Mouse (Mus musculus): ENCODE data around the gene Eme2.

Eme2 gene

GRCm38 (mm10) chr17:24874989-24875388 is 19.9 kb downstream of the Eme2 start:
- no peak for DNase-seq (ENCODE audit: low spot score in 2 of 2)

- no peak for DNase-seq (ENCODE audit: low spot score in 2 of 2)
Observed at GRCm38 (mm10) chr17:24874405-24874745, 20.5 kb downstream of the Eme2 start.

DNA sequence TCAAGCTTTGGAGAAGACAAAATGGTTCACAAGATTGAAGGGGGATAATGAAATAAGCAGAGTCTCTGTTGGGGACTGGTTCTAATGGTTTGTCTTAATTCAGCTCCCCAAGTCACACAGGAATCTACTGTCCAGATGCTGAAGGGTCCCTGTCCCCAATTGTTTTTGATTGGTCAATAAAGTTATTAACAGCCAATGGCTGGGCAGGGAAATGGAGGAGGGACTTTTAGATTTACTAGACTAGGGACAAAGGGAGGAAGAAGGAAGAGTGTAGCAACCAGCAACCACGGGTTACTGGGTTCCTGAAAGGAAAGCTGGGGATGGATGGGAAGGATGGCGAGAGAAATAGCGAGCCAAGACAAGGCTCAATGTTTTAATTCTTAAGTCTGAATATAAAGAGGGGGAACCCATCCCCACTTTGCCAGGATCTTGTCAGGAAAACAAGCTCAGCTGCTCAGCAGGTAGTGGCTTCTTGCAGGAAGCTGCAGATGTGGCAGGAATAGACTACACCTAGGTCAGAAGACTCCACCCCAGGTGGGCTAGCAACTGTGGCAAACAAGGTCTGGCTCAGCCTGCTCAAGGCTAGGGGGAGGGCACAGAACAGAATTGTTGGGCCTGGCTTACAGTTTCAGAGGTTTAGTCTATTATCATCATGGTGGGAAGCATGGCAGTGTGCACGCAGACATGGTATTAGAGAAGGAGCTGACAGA is 21.0 kb downstream of the Eme2 start:
- DNase-seq (ENCODE audit: low spot score in 2 of 2), result no peak

GRCm38 (mm10) chr17:24867914-24868313 is 27.0 kb downstream of the Eme2 start:
- no peak for DNase-seq (ENCODE audit: low spot score in 2 of 2)

DNA sequence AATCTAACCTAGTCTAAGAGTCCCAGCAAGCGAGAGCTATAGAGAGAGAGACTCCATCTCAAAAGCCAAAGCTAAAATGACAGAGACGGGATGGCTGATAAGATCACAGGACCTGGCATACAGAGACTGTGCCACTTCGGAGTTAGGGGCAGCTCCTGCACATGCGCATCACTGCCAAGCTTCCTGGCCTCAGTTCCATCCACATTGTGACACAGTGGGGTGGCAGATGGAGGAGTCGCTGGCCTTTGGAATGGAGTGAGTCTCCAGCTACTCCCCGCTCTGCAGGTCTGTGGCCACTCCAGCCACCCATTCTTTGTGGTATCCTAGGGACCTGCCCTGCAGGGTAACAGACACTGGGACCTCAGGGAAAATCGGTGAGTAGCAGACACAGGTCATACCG is 29.1 kb downstream of the Eme2 start, which contains the start of gene Igfals:
Gene Igfals, plus strand, starts transcription at position 222 of the 400 bp plus-strand sequence.
- DNase-seq (ENCODE audit: low spot score in 2 of 2), result no peak

GRCm38 (mm10) chr17:24861785-24862184 is 33.1 kb downstream of the Eme2 start:
- DNase-seq (ENCODE audit: low spot score in 2 of 2), result no peak

GRCm38 (mm10) chr17:24860076-24860475 is 34.8 kb downstream of the Eme2 start:
- no peak for DNase-seq (ENCODE audit: low spot score in 2 of 2)

DNA sequence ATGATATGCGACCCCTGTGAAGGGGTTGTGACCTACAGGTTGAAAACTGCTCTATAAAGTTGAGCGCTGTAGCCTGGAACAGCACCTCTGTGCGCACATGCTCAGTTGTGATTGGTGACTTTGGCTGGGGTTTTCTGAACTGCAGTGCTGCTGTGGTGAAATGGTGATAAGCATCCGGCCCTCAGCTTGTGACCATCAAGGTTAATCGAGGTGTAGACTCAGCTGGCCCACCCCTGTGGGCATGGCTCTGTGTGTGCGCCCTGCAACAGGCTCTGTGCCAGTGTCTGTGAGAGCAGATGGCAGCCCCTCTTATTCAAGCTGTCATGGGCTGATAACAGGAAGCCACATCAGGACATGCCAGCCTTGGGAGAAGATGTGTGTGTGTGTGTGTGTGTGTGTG is 35.9 kb downstream of the Eme2 start:
- no peak for DNase-seq (ENCODE audit: low spot score in 2 of 2)

- no peak for DNase-seq (ENCODE audit: low spot score in 2 of 2)
Observed at GRCm38 (mm10) chr17:24857831-24858470, 36.9 kb downstream of the Eme2 start.

DNA sequence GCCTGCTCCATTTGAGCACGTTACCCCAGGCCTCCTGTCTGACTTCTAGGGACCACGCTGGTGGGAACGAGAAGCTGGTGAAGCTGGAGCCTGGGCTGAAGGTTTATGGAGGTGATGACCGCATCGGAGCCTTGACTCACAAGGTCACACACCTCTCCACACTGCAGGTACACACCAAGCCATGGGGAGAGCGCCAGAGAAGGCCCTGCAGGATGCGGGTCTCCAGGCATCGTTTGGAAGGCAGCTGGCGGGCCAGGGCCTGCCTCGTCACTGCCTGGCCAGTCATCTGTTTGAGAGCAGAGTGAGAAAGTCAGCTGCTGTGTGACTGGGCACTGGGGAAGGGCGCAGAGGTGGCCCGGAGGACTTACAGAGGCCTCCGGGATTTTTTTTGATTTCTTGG is 38.3 kb downstream of the Eme2 start:
- no peak for DNase-seq (ENCODE audit: low spot score in 2 of 2)

DNA sequence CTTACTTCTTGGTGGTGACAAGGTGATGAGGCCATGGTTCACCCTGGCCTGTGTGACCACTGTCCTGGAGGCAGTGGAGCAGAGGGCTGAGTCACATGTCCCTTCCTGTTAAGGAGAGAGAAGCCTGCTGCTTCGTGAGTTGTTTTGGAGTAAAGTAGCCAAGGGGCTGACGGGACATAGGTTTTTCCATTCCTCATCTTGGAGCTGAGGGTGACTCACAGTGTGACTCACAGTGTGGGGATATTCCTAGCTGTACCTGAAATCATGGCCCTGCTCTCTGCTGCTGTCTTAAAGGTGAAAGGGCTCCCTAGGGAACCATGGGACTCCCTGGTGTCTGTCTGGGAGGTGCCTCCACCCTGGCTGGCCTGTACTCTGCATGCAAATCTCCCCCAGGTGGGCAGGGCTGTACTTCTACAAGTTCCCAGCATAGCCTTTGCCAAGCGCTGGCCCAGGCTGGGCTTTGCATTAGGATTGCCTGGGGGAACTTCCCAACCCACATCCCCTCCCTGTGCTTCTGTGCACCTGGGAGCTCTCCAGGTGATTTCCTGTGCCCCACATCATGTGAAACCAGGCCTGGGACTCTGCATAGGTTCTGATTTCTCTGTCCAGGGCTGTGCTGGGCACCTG is 38.9 kb downstream of the Eme2 start:
- no peak for DNase-seq (ENCODE audit: low spot score in 2 of 2)

DNA sequence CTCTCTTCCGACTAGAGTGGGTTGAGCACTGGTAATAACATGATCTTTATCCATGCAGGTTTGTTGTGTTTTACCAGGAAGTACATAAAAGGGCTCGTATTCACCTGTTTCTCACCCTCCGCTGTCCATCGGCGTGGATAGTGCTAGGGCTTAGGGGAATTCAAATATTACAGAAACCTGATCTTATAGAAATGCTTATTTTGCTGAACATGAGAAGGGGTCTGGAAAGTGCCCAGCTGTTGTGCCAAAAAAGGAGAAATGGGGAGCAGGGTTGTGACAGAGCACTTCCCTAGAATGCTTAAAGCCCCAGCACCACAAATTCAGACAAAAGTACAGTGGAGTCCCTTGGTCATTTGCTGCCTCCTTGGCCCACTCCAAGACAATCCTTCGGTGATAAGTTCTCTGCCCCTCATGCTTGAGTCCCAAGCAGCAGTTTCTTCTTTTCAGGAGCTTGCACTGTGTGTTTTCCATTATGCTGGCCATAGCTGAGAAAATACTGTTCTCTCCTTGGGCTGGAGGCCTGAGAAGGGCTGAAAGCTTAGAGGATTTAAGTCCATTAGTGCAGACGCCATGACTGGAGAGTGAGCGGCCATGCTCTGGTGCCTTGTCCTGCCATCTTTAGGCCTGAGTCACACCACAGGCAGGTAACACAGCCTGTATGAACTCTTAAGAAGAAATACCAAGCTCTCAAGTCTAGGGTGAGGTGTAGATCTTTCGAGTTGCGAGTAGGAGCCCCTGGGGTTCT is 43.3 kb downstream of the Eme2 start:
- no peak for DNase-seq (ENCODE audit: low spot score in 2 of 2)

GRCm38 (mm10) chr17:24850773-24851127 is 44.1 kb downstream of the Eme2 start:
- DNase-seq (ENCODE audit: low spot score in 2 of 2), result no peak

- peak; percentile 92 to 94 for DNase-seq (ENCODE audit: low spot score in 2 of 2)
Observed at GRCm38 (mm10) chr17:24850065-24850772, 44.7 kb downstream of the Eme2 start, which contains the start of gene Fahd1. Fahd1 (minus strand) TSS chr17:24850364.

- no peak for DNase-seq (ENCODE audit: low spot score in 2 of 2)
Observed at GRCm38 (mm10) chr17:24849733-24850064, 45.2 kb downstream of the Eme2 start.

GRCm38 (mm10) chr17:24848600-24849031 is 46.3 kb downstream of the Eme2 start:
- DNase-seq (ENCODE audit: low spot score in 2 of 2), result no peak

GRCm38 (mm10) chr17:24847386-24847785 is 47.5 kb downstream of the Eme2 start:
- DNase-seq (ENCODE audit: low spot score in 2 of 2), result no peak

GRCm38 (mm10) chr17:24844525-24844924 is 50.4 kb downstream of the Eme2 start:
- DNase-seq (ENCODE audit: low spot score in 2 of 2), result no peak

GRCm38 (mm10) chr17:24842631-24843030 is 52.3 kb downstream of the Eme2 start:
- DNase-seq (ENCODE audit: low spot score in 2 of 2), result no peak

DNA sequence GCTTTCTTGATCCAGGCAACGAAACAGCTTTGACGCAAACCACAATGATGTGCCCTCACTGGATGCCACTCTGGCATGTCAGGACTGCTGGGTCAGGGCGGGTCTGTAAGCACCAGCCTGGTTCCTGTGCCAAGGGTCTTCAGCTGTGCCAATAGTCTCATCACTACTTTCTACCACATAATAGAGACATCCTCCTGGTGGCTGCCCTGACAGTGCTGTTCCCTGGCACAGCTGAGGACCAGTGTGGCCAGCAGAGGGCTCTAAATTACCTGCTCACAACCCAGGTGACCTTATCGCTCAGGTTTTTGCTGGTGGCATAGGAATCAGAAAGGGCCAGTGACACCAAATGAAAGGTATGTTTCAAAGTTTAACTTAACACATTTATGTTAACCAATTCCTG is 53.8 kb downstream of the Eme2 start:
- DNase-seq (ENCODE audit: low spot score in 2 of 2), result peak in 1 of 2 experiments; percentile 31

DNA sequence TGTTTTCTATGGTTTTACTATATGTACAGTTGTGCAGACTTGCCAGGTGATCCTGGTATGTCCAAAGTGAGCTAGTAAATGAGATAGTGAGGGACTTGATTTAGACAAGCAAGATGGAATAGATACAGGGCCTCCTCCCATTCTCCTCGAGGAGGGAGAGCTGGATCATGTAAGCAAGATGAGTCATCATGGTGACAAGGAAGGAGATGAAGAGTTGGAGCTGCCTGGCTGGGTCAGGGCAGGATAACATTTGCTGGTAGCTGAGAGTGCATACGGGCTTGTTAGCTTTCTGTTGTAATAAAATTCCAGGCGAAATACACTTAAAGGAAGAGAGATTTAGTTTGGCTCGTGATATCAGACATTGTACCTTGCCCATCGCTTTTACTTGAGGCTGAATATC is 54.5 kb downstream of the Eme2 start:
- no peak for DNase-seq (ENCODE audit: low spot score in 2 of 2)

DNA sequence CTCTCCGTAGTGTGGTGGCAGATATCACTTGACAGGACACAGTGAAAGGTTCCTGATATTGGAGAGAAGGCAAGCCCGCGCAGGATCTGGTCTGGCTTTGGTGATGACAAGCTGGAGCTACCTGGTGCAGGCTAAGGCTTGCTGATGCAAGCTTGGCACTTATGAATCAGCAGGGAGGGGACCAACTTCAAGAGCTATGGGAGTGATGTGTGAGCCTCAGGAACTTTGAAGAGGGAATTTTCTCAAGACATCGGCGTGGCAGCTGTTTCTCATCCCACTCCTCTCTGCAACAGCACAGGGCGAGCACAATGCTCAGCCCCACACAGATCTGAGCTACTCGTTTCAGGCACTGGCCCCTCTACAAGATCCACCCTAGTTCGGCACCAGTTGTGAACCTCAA is 55.0 kb downstream of the Eme2 start, which contains the start of gene Hagh:
Gene Hagh, plus strand, starts transcription at position 302 of the 400 bp plus-strand sequence.
- DNase-seq (ENCODE audit: low spot score in 2 of 2), result no peak

All from natural killer cell, adult 2 months (primary cell).